Mouse (Mus musculus) lung, embryonic 16.5 days (tissue): ENCODE measurements around the gene Stard8. TPM values are rescaled to one million over a fixed set of nuclear protein-coding genes. Genes with fewer than 3 reads are reported as not detected.
"Not testable (repeated sequence)": the region's sequence is repeated elsewhere in the genome, so short reads cannot be mapped to it uniquely, and the experiment has no call there.

Experiments
- ATAC-seq: fragments of 200-750 bp; cut with Nextera tagmentation; 2 replicates; pipeline ENCODE4 v1.8.0; 2017; ENCODE audit warnings: low read depth, mild to moderate bottlenecking, moderate library complexity
- H3K27ac ChIP-seq: fragments of 300-500 bp; sonication (generic); 2 replicates; pipeline ENCODE4 v1.5.1; 2014; ENCODE audit warnings: mild to moderate bottlenecking, control low read depth, low read length
- H3K27me3 ChIP-seq: fragments of 300-500 bp; sonication (generic); 2 replicates; pipeline ENCODE4 v1.6.1; 2014; ENCODE audit warnings: low read depth, low read length, mixed read lengths; ENCODE audit not compliant: control insufficient read depth, insufficient read depth
- H3K36me3 ChIP-seq: fragments of 300-500 bp; sonication (generic); 2 replicates; pipeline ENCODE4 v1.6.1; 2014; ENCODE audit warnings: low read length; ENCODE audit not compliant: control insufficient read depth, insufficient read depth
- H3K4me1 ChIP-seq: fragments of 300-500 bp; sonication (generic); replicated peaks from 2 replicates; pipeline ENCODE4 v1.6.1; 2014; ENCODE audit warnings: low read length, mixed read lengths; ENCODE audit not compliant: control insufficient read depth, insufficient read depth
- H3K4me2 ChIP-seq: fragments of 300-500 bp; sonication (generic); 2 replicates; pipeline ENCODE4 v1.6.1; 2014; ENCODE audit warnings: low read depth, low read length, control low read depth
- H3K4me3 ChIP-seq: fragments of 300-500 bp; sonication (generic); 2 replicates; pipeline ENCODE4 v1.5.1; 2014; ENCODE audit warnings: mild to moderate bottlenecking, low read length, control low read depth
- H3K9ac ChIP-seq: fragments of 300-500 bp; sonication (generic); 2 replicates; pipeline ENCODE4 v1.6.1; 2014; ENCODE audit warnings: low read length, control low read depth
- H3K9me3 ChIP-seq: fragments of 300-500 bp; sonication (generic); 2 replicates; pipeline ENCODE4 v1.6.1; 2016; ENCODE audit warnings: low read length; ENCODE audit not compliant: control insufficient read depth
- WGBS: fragments of 180-500 bp; shearing (Covaris S2); extraction: QIAGEN DNeasy Blood & Tissue Kit; methylation state at CpG from one replicate; pipeline ENCODE4 v1.1.7; 2014; 5-methylcytosine and 5-hydroxymethylcytosine counted together
- polyA plus RNA-seq: library from polyadenylated mRNA; unstranded; fragments of >200 nt; fragmentation: Nextera tagmentation; extraction: Ambion mirVana; gene quantifications from 2 replicates; pipeline ENCODE4 v1.2.1, GENCODE M21; 2015

Gene Stard8
- polyA plus RNA-seq, 1 experiment from 2014 or later: 19.2 TPM

GRCm38 (mm10) chrX:99072596-99072995 lies 69.5 kb downstream of the Stard8 start:
- no peak overlapping the region for H3K4me2 ChIP-seq
- peaks cover 3% of the 10 kb centered on the region; the same call in 1 of the 2 replicates for H3K27me3 ChIP-seq
- no peak overlapping the region for H3K4me3 ChIP-seq
- WGBS: 94% methylated on average over 13 of the region's 13 CpGs
- no peak overlapping the region for H3K27ac ChIP-seq
- no peak for ATAC-seq
- H3K9ac ChIP-seq: no peak overlapping the region
- H3K4me1 ChIP-seq: no peaks in the 10 kb centered on the region
- no peaks in the 10 kb centered on the region for H3K9me3 ChIP-seq
- 0 out of 2 replicates have a peak, but pooled peaks cover 2% of the 10 kb centered on the region for H3K36me3 ChIP-seq

GRCm38 (mm10) chrX:99075111-99075510 lies 72.1 kb downstream of the Stard8 start:
- H3K27me3 ChIP-seq: no peaks in the 10 kb centered on the region
- no peak overlapping the region for H3K9ac ChIP-seq
- H3K4me3 ChIP-seq: no peak overlapping the region
- H3K4me1 ChIP-seq: no peaks in the 10 kb centered on the region
- no peak overlapping the region for H3K4me2 ChIP-seq
- no peak overlapping the region for H3K27ac ChIP-seq
- H3K36me3 ChIP-seq: 0 out of 2 replicates have a peak, but pooled peaks cover 2% of the 10 kb centered on the region
- ATAC-seq: no peak
- no peaks in the 10 kb centered on the region for H3K9me3 ChIP-seq
- WGBS: 75% methylated on average over 5 of the region's 5 CpGs

DNA sequence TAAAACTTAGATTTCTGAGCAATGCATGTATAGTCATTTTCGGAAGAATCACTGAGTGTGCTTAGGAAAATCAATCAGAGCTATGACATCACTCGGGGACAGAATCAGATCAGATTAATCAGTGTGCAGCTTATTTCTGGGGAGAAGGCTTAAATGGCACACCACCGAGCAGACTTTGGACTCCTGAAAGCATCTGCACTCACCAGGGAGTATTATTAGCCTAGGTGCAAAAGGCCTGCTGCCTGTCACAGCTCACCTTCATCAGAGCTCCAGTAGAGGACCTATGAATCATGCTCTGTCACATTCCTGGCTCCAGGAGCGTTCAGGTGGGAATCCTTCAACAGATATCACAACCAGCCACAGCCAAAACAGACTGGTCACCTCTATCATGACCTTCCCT lies 73.4 kb downstream of the Stard8 start:
- H3K4me3 ChIP-seq: no peak overlapping the region
- no peaks in the 10 kb centered on the region for H3K4me1 ChIP-seq
- H3K27me3 ChIP-seq: no peaks in the 10 kb centered on the region
- H3K9me3 ChIP-seq: no peaks in the 10 kb centered on the region
- H3K4me2 ChIP-seq: no peak overlapping the region
- no peak for ATAC-seq
- H3K9ac ChIP-seq: no peak overlapping the region
- H3K27ac ChIP-seq: no peak overlapping the region
- H3K36me3 ChIP-seq: 0 out of 2 replicates have a peak, but pooled peaks cover 2% of the 10 kb centered on the region
- WGBS: 67% methylated on average over 4 of the region's 4 CpGs

- not testable (repeated sequence) for H3K9me3 ChIP-seq, H3K27ac ChIP-seq, H3K4me1 ChIP-seq, H3K4me2 ChIP-seq, H3K4me3 ChIP-seq, H3K27me3 ChIP-seq, H3K36me3 ChIP-seq, H3K9ac ChIP-seq
- WGBS: 76% methylated on average over 2 of the region's 7 CpGs
- ATAC-seq: peak; percentile 82
Observed at GRCm38 (mm10) chrX:99078374-99078892, 75.4 kb downstream of the Stard8 start.

DNA sequence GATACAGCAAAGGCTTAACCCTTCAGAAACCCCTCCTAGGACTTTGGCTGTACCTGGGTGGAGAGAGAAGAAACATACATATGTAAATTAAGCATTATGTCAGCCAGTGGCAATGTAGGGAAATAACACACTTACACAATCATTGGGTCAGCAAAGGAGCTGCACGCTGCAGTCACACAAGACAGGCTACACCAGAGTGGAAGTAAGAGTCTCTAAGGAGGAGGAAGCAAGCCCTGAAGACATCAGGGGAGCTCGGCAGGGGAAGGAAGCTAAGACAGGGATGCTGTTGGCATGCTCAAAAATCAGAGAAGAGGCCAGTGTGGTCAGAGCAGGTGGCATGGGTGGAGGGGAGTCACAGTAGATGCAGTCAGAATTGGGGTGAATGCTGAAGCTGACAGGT lies 89.7 kb downstream of the Stard8 start:
- H3K4me2 ChIP-seq: no peak overlapping the region
- no peak overlapping the region for H3K27ac ChIP-seq
- WGBS: 60% methylated on average over 2 of the region's 2 CpGs
- H3K9ac ChIP-seq: no peak overlapping the region
- no peaks in the 10 kb centered on the region; the same call in 1 of the 2 replicates for H3K27me3 ChIP-seq
- no peaks in the 10 kb centered on the region for H3K9me3 ChIP-seq
- H3K36me3 ChIP-seq: no peaks in the 10 kb centered on the region
- ATAC-seq: no peak
- H3K4me3 ChIP-seq: no peak overlapping the region
- H3K4me1 ChIP-seq: no peaks in the 10 kb centered on the region

DNA sequence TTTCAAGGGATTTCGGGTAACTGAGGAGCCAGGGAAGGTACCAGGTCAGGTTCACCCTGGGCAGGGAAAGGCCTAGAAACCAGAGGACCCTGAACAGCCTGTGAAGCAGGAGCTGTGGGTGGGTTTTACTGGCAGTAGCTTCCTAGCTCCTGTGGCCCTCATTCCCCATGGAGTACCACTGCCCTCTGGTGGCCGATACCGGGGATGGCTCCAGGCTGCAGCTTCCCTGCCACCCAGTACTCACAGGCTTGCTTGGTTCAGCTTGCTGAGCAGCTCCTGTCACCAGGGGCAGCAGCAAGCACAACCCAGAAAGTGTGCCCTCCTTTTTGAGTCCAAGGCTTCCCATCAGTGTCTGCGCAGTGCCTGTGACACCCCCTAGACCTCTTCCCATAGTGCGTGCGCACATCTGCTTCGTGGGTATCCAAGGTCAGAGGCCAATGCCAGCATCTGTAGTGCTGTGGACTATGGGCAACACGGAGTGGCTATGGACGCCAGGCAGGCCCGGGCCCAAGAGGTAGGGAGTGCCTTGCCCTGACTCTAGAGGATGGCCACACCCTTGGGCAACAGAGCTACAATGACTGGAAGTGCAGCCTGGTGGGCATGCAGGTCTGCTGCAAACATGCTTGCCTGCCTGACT lies 108.2 kb downstream of the Stard8 start:
- not testable (repeated sequence) for H3K27ac ChIP-seq, H3K4me2 ChIP-seq, H3K27me3 ChIP-seq, H3K9me3 ChIP-seq, H3K9ac ChIP-seq, H3K36me3 ChIP-seq, H3K4me3 ChIP-seq, H3K4me1 ChIP-seq
- peak; percentile 83 for ATAC-seq
- WGBS: 78% methylated on average over 4 of the region's 10 CpGs

GRCm38 (mm10) chrX:99119510-99119909 lies 116.5 kb downstream of the Stard8 start:
- no peak overlapping the region for H3K27ac ChIP-seq
- H3K4me1 ChIP-seq: no peaks in the 10 kb centered on the region
- peaks cover 2% of the 10 kb centered on the region; the same call in 1 of the 2 replicates for H3K27me3 ChIP-seq
- no peak for ATAC-seq
- 86% methylated on average over 5 of the region's 5 CpGs for WGBS
- no peak overlapping the region for H3K4me3 ChIP-seq
- H3K9me3 ChIP-seq: no peaks in the 10 kb centered on the region
- no peaks in the 10 kb centered on the region for H3K36me3 ChIP-seq
- no peak overlapping the region for H3K9ac ChIP-seq
- no peak overlapping the region for H3K4me2 ChIP-seq

Other genes starting within 250 kb of the Stard8 start
- 19.1 and 19.3 TPM in 2 replicates for gene Ophn1, start 112.2 kb upstream of the Stard8 start, polyA plus RNA-seq
- 37.5 and 38.2 TPM in 2 replicates for gene Yipf6, start 66.9 kb upstream of the Stard8 start, polyA plus RNA-seq
- gene Efnb1, start 132.9 kb downstream of the Stard8 start, polyA plus RNA-seq: 29.8 and 31.6 TPM in 2 replicates